Mouse (Mus musculus): ENCODE data around the gene Galnt4.

Gene Galnt4

GRCm38 (mm10) chr10:99115471-99116236 lies 7.7 kb downstream of the Galnt4 start:
- no peak for DNase-seq (ENCODE audit: low spot score in 2 of 2)

GRCm38 (mm10) chr10:99116237-99116632 lies 8.3 kb downstream of the Galnt4 start:
- no peak for DNase-seq (ENCODE audit: low spot score in 2 of 2)

GRCm38 (mm10) chr10:99116650-99117615 lies 9.0 kb downstream of the Galnt4 start:
- no peak for DNase-seq (ENCODE audit: low spot score in 2 of 2)

GRCm38 (mm10) chr10:99117876-99118275 lies 9.9 kb downstream of the Galnt4 start:
- no peak for DNase-seq (ENCODE audit: low spot score in 2 of 2)

- no peak for DNase-seq (ENCODE audit: low spot score in 2 of 2)
Measured at GRCm38 (mm10) chr10:99118697-99119096, 10.7 kb downstream of the Galnt4 start.

- no peak for DNase-seq (ENCODE audit: low spot score in 2 of 2)
Measured at GRCm38 (mm10) chr10:99119471-99119870, 11.5 kb downstream of the Galnt4 start.

- DNase-seq (ENCODE audit: low spot score in 2 of 2): no peak
Measured at GRCm38 (mm10) chr10:99126225-99126624, 18.3 kb downstream of the Galnt4 start, which contains the start of gene Phxr2. Phxr2 (minus strand) TSS chr10:99126325.

GRCm38 (mm10) chr10:99126954-99127353 lies 19.0 kb downstream of the Galnt4 start:
- DNase-seq (ENCODE audit: low spot score in 2 of 2): no peak

- no peak for DNase-seq (ENCODE audit: low spot score in 2 of 2)
Measured at GRCm38 (mm10) chr10:99127691-99128261, 19.8 kb downstream of the Galnt4 start.

GRCm38 (mm10) chr10:99130611-99131010 lies 22.7 kb downstream of the Galnt4 start:
- DNase-seq (ENCODE audit: low spot score in 2 of 2): no peak

GRCm38 (mm10) chr10:99131298-99131697 lies 23.3 kb downstream of the Galnt4 start:
- no peak for DNase-seq (ENCODE audit: low spot score in 2 of 2)

- DNase-seq (ENCODE audit: low spot score in 2 of 2): no peak
Measured at GRCm38 (mm10) chr10:99132189-99132588, 24.2 kb downstream of the Galnt4 start.

GRCm38 (mm10) chr10:99132595-99133272 lies 24.8 kb downstream of the Galnt4 start:
- DNase-seq (ENCODE audit: low spot score in 2 of 2): no peak

GRCm38 (mm10) chr10:99133321-99133875 lies 25.4 kb downstream of the Galnt4 start:
- no peak for DNase-seq (ENCODE audit: low spot score in 2 of 2)

GRCm38 (mm10) chr10:99136337-99136736 lies 28.4 kb downstream of the Galnt4 start:
- DNase-seq (ENCODE audit: low spot score in 2 of 2): no peak

GRCm38 (mm10) chr10:99145611-99146010 lies 37.7 kb downstream of the Galnt4 start:
- DNase-seq (ENCODE audit: low spot score in 2 of 2): no peak

- DNase-seq (ENCODE audit: low spot score in 2 of 2): no peak
Measured at GRCm38 (mm10) chr10:99146596-99146995, 38.6 kb downstream of the Galnt4 start.

- no peak for DNase-seq (ENCODE audit: low spot score in 2 of 2)
Measured at GRCm38 (mm10) chr10:99150016-99150415, 42.1 kb downstream of the Galnt4 start.

- DNase-seq (ENCODE audit: low spot score in 2 of 2): no peak
Measured at GRCm38 (mm10) chr10:99151580-99151979, 43.6 kb downstream of the Galnt4 start.

- no peak for DNase-seq (ENCODE audit: low spot score in 2 of 2)
Measured at GRCm38 (mm10) chr10:99152063-99152462, 44.1 kb downstream of the Galnt4 start.

GRCm38 (mm10) chr10:99154635-99155034 lies 46.7 kb downstream of the Galnt4 start:
- DNase-seq (ENCODE audit: low spot score in 2 of 2): no peak

Measured in frontal cortex, postnatal 25 days (tissue).